Mouse (Mus musculus): ENCODE data around the gene Mrpl51. TPM values are rescaled to one million over a fixed set of nuclear protein-coding genes. Genes with fewer than 3 reads are reported as not detected.

Gene Mrpl51
- polyA plus RNA-seq, 1 experiment from 2014 or later, result 205 TPM

DNA sequence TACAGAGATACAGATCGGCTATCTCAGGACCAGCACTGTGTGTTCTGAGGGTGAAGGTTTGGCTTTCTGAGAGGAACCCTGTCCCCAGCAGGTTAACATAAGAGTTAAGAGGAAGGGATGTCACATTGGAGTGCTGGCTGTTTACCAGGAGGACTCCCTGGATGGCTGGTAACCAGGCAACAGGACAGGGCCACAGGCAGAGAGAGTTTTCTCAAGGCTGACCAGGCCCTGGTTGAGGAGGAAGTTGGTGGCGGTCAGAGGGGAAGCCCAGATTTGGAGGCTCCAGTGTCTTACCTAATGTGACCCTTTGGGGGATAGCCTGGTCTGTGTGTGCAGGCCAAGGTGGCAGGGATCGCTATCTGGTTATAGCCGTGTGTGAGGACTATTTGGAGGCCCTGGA lies 44.8 kb upstream of the Mrpl51 start:
- H3K9ac ChIP-seq, result peak overlapping the region; percentile 66; the same call in 1 of the 2 replicates
- peak overlapping the region; percentile 82 for H3K4me2 ChIP-seq
- no peak overlapping the region for H3K27ac ChIP-seq (ENCODE audit: low read depth)
- H3K9me3 ChIP-seq (ENCODE audit: low read depth, low read length), result no peaks in the 10 kb centered on the region
- peak; percentile 32 for DNase-seq
- H3K27me3 ChIP-seq (ENCODE audit: insufficient read depth, low read length), result no peaks in the 10 kb centered on the region
- H3K4me1 ChIP-seq (ENCODE audit: insufficient read depth), result peaks cover 10% of the 10 kb centered on the region; the same call in 1 of the 2 replicates
- ATAC-seq (ENCODE audit: insufficient read depth), result no peak
- no peak overlapping the region for H3K4me3 ChIP-seq (ENCODE audit: low read depth, low read length)
- H3K36me3 ChIP-seq (ENCODE audit: insufficient read depth), result peaks cover 34% of the 10 kb centered on the region
- no peak for TF ChIP-seq CTCF (IDR thresholded peaks at IDR 0.05; ENCODE audit: low read depth)
- WGBS, result 71% methylated on average over 4 of the region's 4 CpGs

DNA sequence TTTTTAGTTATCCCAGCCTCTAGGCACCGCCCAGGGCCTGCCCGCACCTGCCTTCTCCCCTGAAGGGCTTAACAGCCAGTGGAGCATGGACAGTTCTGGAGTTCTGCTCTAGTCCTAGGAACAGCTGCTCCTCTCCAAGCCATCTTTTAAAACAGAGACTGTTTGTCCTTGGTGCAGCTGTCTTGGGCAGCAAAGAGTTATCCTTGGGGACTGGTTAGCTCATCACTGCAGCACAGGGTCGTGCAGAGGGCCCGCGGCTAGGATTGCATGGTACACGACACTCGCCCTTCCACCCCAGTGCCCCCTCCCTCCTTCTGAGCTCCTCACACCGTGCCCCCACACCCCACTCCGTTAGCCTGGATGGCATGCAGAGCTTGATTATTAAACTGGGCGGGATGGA lies 44.3 kb upstream of the Mrpl51 start:
- no peak for TF ChIP-seq CTCF (IDR thresholded peaks at IDR 0.05; ENCODE audit: low read depth)
- WGBS, result 58% methylated on average over 10 of the region's 10 CpGs
- H3K27me3 ChIP-seq (ENCODE audit: insufficient read depth, low read length), result no peaks in the 10 kb centered on the region
- H3K4me2 ChIP-seq, result peak overlapping the region; percentile 82
- H3K4me1 ChIP-seq (ENCODE audit: insufficient read depth), result peaks cover 10% of the 10 kb centered on the region; the same call in 1 of the 2 replicates
- 0 out of 2 replicates have a peak overlapping the region, but pooled peaks have one; percentile 15 for H3K27ac ChIP-seq (ENCODE audit: low read depth)
- H3K4me3 ChIP-seq (ENCODE audit: low read depth, low read length), result no peak overlapping the region
- H3K9ac ChIP-seq, result no peak overlapping the region; the same call in 1 of the 2 replicates
- H3K36me3 ChIP-seq (ENCODE audit: insufficient read depth), result peaks cover 29% of the 10 kb centered on the region
- no peak for ATAC-seq (ENCODE audit: insufficient read depth)
- DNase-seq, result no peak
- H3K9me3 ChIP-seq (ENCODE audit: low read depth, low read length), result no peaks in the 10 kb centered on the region

DNA sequence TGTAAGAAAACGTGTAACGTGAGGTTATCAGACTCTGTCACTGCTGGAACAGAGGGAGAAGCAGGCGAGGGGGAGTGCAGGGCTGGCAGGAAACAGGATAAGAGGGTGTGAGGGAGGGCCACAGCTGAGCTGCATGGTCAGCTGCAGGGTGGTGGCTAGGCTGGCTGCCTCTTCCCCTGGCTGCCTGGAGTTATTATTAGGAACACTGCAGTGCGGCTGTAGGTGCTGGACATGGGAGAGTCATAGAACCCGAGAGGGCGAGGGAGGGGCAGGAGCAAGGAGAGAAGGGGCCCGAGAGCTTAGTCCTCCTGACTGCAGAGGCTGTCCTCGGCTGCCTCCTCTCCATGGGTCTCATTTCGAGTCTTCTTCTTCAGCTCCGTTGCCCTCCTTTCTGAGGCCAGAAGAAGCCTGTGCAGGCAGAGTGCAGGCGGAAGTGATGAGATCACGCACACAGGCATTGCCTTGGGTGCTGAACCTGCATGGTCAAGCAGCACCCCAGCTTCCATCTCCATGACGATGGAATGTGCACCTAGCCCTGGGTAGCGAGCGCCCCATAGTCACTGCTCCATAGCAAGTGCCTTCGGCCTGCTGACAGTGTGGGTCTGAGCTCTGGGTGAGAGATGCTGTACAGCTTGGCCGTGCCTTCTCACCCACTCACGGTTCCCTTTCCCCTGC lies 43.2 kb upstream of the Mrpl51 start:
- peaks cover 10% of the 10 kb centered on the region; the same call in 1 of the 2 replicates for H3K4me1 ChIP-seq (ENCODE audit: insufficient read depth)
- peaks cover 22% of the 10 kb centered on the region for H3K36me3 ChIP-seq (ENCODE audit: insufficient read depth)
- H3K4me3 ChIP-seq (ENCODE audit: low read depth, low read length), result no peak overlapping the region
- peak overlapping the region; percentile 66 for H3K27ac ChIP-seq (ENCODE audit: low read depth)
- no peaks in the 10 kb centered on the region for H3K27me3 ChIP-seq (ENCODE audit: insufficient read depth, low read length)
- TF ChIP-seq CTCF (IDR thresholded peaks at IDR 0.05; ENCODE audit: low read depth), result no peak
- ATAC-seq (ENCODE audit: insufficient read depth) (no peak), DNase-seq (peak; percentile 43)
- H3K9ac ChIP-seq, result peak overlapping the region; percentile 26
- peak overlapping the region; percentile 32; the same call in 1 of the 2 replicates for H3K4me2 ChIP-seq
- WGBS, result 50% methylated on average over 18 of the region's 18 CpGs
- no peaks in the 10 kb centered on the region for H3K9me3 ChIP-seq (ENCODE audit: low read depth, low read length)

DNA sequence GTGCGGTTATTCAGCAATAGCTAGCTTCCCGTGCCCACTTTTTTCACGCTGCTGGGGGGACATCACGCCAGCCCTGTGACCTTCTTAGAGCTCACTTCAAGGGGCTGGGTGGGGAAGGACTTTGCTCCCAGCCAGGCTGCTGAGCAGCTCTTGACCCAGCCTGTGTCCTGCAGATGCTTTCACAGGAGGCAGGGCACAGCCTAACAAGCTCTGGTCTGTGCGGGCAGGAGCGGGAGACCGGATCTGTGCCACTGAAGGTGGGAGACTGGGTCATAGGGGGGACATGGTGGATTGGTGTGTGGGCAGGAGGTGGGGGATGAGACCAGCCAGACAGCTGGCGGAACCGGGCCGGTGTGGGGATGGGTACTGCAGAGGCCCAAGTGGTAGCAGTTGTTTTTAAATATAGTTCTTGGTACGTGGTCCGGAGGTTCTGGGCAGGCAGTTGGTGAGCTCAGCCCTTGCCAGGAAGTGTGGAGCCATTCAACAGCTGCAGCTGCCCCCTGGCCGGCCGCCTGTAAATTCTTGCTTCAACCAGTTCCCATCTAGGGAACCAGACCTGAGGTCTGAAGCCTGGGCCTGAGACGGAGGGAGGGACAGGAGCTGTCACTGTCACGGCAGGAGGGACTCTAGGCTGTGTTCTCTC lies 42.6 kb upstream of the Mrpl51 start:
- H3K4me1 ChIP-seq (ENCODE audit: insufficient read depth), result peaks cover 10% of the 10 kb centered on the region; the same call in 1 of the 2 replicates

DNA sequence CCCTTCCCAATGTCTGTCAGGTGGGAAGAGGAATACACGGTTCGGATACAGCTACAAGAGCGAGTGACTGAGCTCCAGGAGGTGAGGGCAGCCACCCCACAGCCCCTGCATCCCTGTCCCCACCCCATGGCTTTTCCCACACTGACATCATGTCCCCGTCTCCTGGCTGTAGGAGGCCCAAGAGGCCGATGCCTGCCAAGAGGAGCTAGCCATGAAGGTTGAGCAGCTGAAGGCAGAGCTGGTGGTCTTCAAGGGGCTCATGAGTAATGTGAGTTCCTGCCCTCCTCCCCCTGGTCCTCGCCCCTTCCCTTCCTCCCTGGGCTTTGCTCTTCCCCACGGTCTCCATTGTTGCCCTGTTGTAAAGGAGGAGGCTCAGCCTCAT lies 42.0 kb upstream of the Mrpl51 start:
- DNase-seq (no peak), ATAC-seq (ENCODE audit: insufficient read depth) (no peak)
- H3K27me3 ChIP-seq (ENCODE audit: insufficient read depth, low read length), result no peaks in the 10 kb centered on the region
- H3K9me3 ChIP-seq (ENCODE audit: low read depth, low read length), result no peaks in the 10 kb centered on the region
- H3K4me2 ChIP-seq, result no peak overlapping the region
- 0 out of 2 replicates have a peak overlapping the region, but pooled peaks have one; percentile 66 for H3K27ac ChIP-seq (ENCODE audit: low read depth)
- 67% methylated on average over 7 of the region's 7 CpGs for WGBS
- H3K36me3 ChIP-seq (ENCODE audit: insufficient read depth), result peaks cover 13% of the 10 kb centered on the region; the same call in 1 of the 2 replicates
- no peak overlapping the region for H3K4me3 ChIP-seq (ENCODE audit: low read depth, low read length)
- no peak overlapping the region for H3K9ac ChIP-seq
- no peak for TF ChIP-seq CTCF (IDR thresholded peaks at IDR 0.05; ENCODE audit: low read depth)
- peaks cover 10% of the 10 kb centered on the region; the same call in 1 of the 2 replicates for H3K4me1 ChIP-seq (ENCODE audit: insufficient read depth)

More for the DNA sequence above, 42.6 kb upstream of the Mrpl51 start:
- H3K4me2 ChIP-seq, result no peak overlapping the region; the same call in 1 of the 2 replicates
- peaks cover 18% of the 10 kb centered on the region for H3K36me3 ChIP-seq (ENCODE audit: insufficient read depth)
- ATAC-seq (ENCODE audit: insufficient read depth) (no peak), DNase-seq (peak; percentile 27)
- WGBS, result 74% methylated on average over 16 of the region's 16 CpGs
- H3K27me3 ChIP-seq (ENCODE audit: insufficient read depth, low read length), result no peaks in the 10 kb centered on the region
- no peaks in the 10 kb centered on the region for H3K9me3 ChIP-seq (ENCODE audit: low read depth, low read length)
- peak overlapping the region; percentile 66 for H3K27ac ChIP-seq (ENCODE audit: low read depth)
- H3K9ac ChIP-seq, result peak overlapping the region; percentile 26
- no peak overlapping the region for H3K4me3 ChIP-seq (ENCODE audit: low read depth, low read length)
- no peak for TF ChIP-seq CTCF (IDR thresholded peaks at IDR 0.05; ENCODE audit: low read depth)

DNA sequence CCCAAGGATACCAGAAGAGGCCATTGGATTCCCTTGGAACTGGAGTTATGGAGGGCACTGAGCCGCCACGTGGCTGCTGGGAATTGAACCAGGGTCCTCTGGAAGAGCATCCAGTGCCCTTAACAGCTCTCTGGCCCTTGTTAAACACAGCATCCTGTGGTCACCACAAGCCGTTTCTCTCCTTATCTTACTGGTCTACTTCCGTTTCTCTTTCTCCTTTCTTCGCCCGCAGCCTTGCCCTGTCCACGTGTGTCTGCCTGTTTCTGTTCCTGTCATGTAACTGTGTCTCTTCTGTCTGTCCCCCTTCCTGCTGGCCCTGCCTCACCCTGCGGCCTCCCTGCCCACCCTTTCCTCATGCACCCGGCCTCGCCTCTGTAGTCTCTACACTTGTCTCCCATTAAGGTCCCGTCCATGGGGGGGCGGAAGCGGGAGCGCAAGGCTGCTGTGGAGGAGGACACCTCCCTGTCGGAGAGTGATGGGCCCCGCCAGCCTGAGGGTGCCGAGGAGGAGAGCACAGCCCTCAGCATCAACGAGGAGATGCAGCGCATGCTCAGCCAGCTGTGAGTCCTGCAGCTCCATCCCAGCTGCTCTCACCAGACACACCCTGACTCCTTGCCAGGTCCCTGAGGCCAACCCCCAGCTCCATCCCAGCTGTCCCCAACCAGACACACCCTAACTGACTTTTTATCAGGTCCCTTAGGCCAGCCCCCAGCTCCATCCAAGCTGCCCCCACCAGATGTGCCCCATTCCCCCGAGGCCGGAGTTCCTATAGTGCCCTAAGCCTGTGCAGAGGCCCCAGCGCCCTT lies 39.2 kb upstream of the Mrpl51 start:
- ATAC-seq (ENCODE audit: insufficient read depth), result no peak
- Histone ChIP-seq H3K4me3 (ENCODE audit: low read depth, low read length) (no peak overlapping the region), H3K9ac (no peak overlapping the region), H3K9me3 (ENCODE audit: low read depth, low read length) (no peaks in the 10 kb centered on the region), H3K27me3 (ENCODE audit: insufficient read depth, low read length) (no peaks in the 10 kb centered on the region), H3K36me3 (ENCODE audit: insufficient read depth) (peaks cover 16% of the 10 kb centered on the region; the same call in 1 of the 2 replicates), H3K4me2 (no peak overlapping the region), H3K4me1 (ENCODE audit: insufficient read depth) (no peaks in the 10 kb centered on the region; the same call in 1 of the 2 replicates), H3K27ac (ENCODE audit: low read depth) (no peak overlapping the region)
- 71% methylated on average over 22 of the region's 22 CpGs for WGBS
- TF ChIP-seq CTCF (IDR thresholded peaks at IDR 0.05; ENCODE audit: low read depth), result no peak
- no peak for DNase-seq
